Mouse (Mus musculus) bone marrow macrophage, adult 2 months (primary cell): ENCODE data around the gene Aig1.

Experiments used
- CTCF ChIP-seq: IDR thresholded peaks from 2 replicates; pipeline ENCODE4 v1.5.1; 2012; ENCODE audit warnings: low read depth, mild to moderate bottlenecking, low read length, moderate library complexity
- POLR2A ChIP-seq: IDR thresholded peaks from 2 replicates; pipeline ENCODE4 v1.6.1; 2012; ENCODE audit warnings: mild to moderate bottlenecking, low read depth, low read length, borderline replicate concordance

DNA sequence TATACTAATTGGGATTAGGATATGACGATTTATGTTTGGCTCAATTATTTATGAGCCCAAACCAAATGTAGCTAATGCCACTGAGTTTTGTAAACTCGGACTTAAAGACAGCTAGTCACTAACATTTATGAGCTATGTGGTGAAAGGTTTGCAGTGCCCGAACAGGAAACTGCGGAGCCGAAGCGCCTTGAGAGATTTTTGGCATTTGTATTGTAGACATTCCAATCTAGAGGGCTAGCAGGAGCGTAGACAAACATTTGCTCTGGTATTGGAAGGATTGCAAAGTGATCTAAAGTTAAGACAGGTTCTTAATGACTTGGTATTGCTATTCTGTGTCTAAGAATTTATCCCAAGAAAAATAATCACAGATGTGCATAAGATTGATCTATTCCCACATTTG lies 12.3 kb downstream of the Aig1 start:
- TF ChIP-seq POLR2A (no peak), CTCF (no peak)
